Mouse (Mus musculus) liver, postnatal 0 days (tissue): ENCODE data around the gene Kifc5b. TPM values are rescaled to one million over a fixed set of nuclear protein-coding genes. Genes with fewer than 3 reads are reported as not detected.
A peak's percentile ranks its signal among the peaks of the same experiment; 100 is the strongest.

Source experiments
- ATAC-seq: fragments of 200-750 bp; cut with Nextera tagmentation; 2 replicates; pipeline ENCODE4 v1.8.0; 2017; ENCODE audit warnings: mild to moderate bottlenecking, moderate library complexity
- DNase-seq: peaks from one replicate; pipeline ENCODE4 v3.0.0-alpha.2; 2016
- H3K27ac ChIP-seq: fragments of 300-500 bp; sonication (generic); 2 replicates; pipeline ENCODE4 v1.5.1; 2014; ENCODE audit warnings: antibody characterized with exemption, moderate library complexity, mild to moderate bottlenecking, low read depth
- H3K27me3 ChIP-seq: fragments of 300-500 bp; sonication (generic); 2 replicates; pipeline ENCODE4 v1.6.1; 2014; ENCODE audit warnings: low read length, control low read depth, mixed read lengths; ENCODE audit not compliant: insufficient read depth
- H3K36me3 ChIP-seq: fragments of 300-500 bp; sonication (generic); replicated peaks from 2 replicates; pipeline ENCODE4 v1.6.1; 2014; ENCODE audit warnings: mild to moderate bottlenecking, control low read depth, low read length, moderate library complexity, mixed read lengths; ENCODE audit not compliant: insufficient read depth
- H3K4me1 ChIP-seq: fragments of 300-500 bp; sonication (generic); 2 replicates; pipeline ENCODE4 v1.6.1; 2014; ENCODE audit warnings: antibody characterized with exemption, mild to moderate bottlenecking, control low read depth; ENCODE audit not compliant: insufficient read depth
- H3K4me2 ChIP-seq: fragments of 300-500 bp; sonication (generic); 2 replicates; pipeline ENCODE4 v1.6.1; 2014; ENCODE audit warnings: low read depth, mild to moderate bottlenecking, low read length, moderate library complexity, mixed read lengths
- H3K4me3 ChIP-seq: fragments of 300-500 bp; sonication (generic); 2 replicates; pipeline ENCODE4 v1.5.1; 2014; ENCODE audit warnings: low read depth, low read length
- H3K9ac ChIP-seq: fragments of 300-500 bp; sonication (generic); replicated peaks from 2 replicates; pipeline ENCODE4 v1.6.1; 2014; ENCODE audit warnings: mild to moderate bottlenecking, moderate library complexity
- H3K9me3 ChIP-seq: fragments of 300-500 bp; sonication (generic); 2 replicates; pipeline ENCODE4 v1.6.1; 2016; ENCODE audit warnings: mild to moderate bottlenecking, control low read depth, low read length, mixed read lengths
- CTCF ChIP-seq: sonication (generic); IDR thresholded peaks from 2 replicates; pipeline ENCODE4 v1.5.1; 2016; ENCODE audit warnings: antibody characterized with exemption, low read depth
- EP300 ChIP-seq: IDR thresholded peaks from 2 replicates; pipeline ENCODE4 v1.6.1; 2016; ENCODE audit warnings: antibody characterized with exemption, low read depth, mild to moderate bottlenecking
- WGBS: fragments of 180-500 bp; shearing (Covaris S2); extraction: QIAGEN DNeasy Blood & Tissue Kit; methylation state at CpG from one replicate; pipeline ENCODE4 v1.1.7; 2014; ENCODE audit not compliant: insufficient replicate concordance; 5-methylcytosine and 5-hydroxymethylcytosine counted together
- polyA plus RNA-seq: library from polyadenylated mRNA; unstranded; fragments of >200 nt; fragmentation: Nextera tagmentation; extraction: Ambion mirVana; gene quantifications from 2 replicates; pipeline ENCODE4 v1.2.1, GENCODE M21; 2015

Gene Kifc5b
- polyA plus RNA-seq, 1 experiment from 2014 or later = 2.7 TPM

- TF ChIP-seq CTCF (no peak; the same call in none of the 2 replicates), EP300 (no peak)
- H3K4me3 ChIP-seq = peak within 1 kb of the TSS; percentile 74
- peaks cover 27% of the 10 kb centered on the region for H3K36me3 ChIP-seq
- DNase-seq = peak; percentile 99
- peak; percentile 96 for ATAC-seq
- no peaks in the 10 kb centered on the region for H3K27me3 ChIP-seq
- H3K9me3 ChIP-seq = no peaks in the 10 kb centered on the region
- WGBS = under 1% methylated on average over 26 of the region's 43 CpGs
- peak within 1 kb of the TSS; percentile 89 for H3K4me2 ChIP-seq
- peak within 1 kb of the TSS; percentile 83 for H3K9ac ChIP-seq
- peaks cover 22% of the 10 kb centered on the region for H3K4me1 ChIP-seq
- H3K27ac ChIP-seq = peak within 1 kb of the TSS; percentile 68
These were observed 16.0 kb downstream of the Kifc5b start, which contains the start of gene Phf1 for GRCm38 (mm10) chr17:26932839-26933398. Phf1 (plus strand) TSS chr17:26933052.

GRCm38 (mm10) chr17:26933419-26933818, 16.5 kb downstream of the Kifc5b start:
- DNase-seq (no peak), ATAC-seq (no peak; the same call in 1 of the 2 replicates)
- WGBS = 5% methylated on average over 13 of the region's 13 CpGs
- H3K36me3 ChIP-seq = peaks cover 27% of the 10 kb centered on the region
- no peaks in the 10 kb centered on the region for H3K9me3 ChIP-seq
- peaks cover 27% of the 10 kb centered on the region for H3K4me1 ChIP-seq
- H3K4me2 ChIP-seq = peak overlapping the region; percentile 89
- TF ChIP-seq CTCF (no peak), EP300 (no peak)
- no peaks in the 10 kb centered on the region for H3K27me3 ChIP-seq
- H3K27ac ChIP-seq = peak overlapping the region; percentile 68
- H3K4me3 ChIP-seq = peak overlapping the region; percentile 74
- H3K9ac ChIP-seq = peak overlapping the region; percentile 83

DNA sequence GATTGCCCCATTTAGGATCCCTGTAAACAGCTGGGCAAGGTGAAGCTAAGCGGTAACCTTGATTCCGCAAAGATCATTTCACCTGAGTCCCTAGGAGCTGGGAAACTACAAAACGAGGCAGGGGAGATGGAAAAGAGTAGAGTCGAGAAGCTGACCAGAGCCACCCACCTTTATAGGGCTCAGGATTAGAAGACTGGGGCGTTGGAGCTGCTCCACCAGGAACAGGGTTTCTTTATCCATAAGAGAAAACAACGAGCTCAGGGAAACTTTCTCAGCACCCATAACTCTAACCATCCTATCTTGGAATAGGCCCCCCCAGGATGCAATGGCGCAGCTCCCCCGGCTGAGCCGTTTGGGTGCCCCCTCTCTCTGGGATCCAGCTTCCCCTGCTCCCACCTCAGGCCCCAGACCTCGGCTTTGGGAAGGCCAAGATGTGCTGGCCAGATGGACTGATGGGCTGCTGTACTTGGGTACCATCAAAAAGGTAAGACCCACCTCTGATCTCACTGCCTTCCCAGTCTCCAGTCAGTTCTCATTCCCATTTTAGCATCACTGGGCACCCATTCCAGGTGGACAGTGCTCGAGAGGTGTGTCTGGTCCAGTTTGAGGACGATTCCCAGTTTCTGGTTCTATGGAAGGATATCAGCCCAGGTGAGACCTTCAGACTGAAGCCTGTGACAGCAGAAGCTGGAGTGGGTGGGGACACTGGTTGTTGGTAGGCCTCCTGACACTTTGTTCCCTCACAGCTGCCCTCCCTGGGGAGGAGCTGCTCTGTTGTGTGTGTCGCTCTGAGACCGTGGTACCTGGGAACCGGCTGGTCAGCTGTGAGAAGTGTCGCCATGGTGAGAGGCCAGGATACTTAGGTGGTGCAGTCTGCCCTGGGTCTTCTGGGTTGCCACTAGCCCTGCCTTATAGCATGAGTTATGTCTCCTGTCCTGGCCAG, 17.3 kb downstream of the Kifc5b start:
- Histone ChIP-seq H3K4me1 (peaks cover 28% of the 10 kb centered on the region), H3K4me2 (peak overlapping the region; percentile 89), H3K27ac (no peak overlapping the region), H3K27me3 (no peaks in the 10 kb centered on the region), H3K9ac (peak overlapping the region; percentile 83), H3K9me3 (no peaks in the 10 kb centered on the region), H3K36me3 (peaks cover 21% of the 10 kb centered on the region), H3K4me3 (peak overlapping the region; percentile 74)
- TF ChIP-seq EP300 (no peak), CTCF (no peak)
- DNase-seq (no peak), ATAC-seq (no peak)
- WGBS = 76% methylated on average over 16 of the region's 16 CpGs

DNA sequence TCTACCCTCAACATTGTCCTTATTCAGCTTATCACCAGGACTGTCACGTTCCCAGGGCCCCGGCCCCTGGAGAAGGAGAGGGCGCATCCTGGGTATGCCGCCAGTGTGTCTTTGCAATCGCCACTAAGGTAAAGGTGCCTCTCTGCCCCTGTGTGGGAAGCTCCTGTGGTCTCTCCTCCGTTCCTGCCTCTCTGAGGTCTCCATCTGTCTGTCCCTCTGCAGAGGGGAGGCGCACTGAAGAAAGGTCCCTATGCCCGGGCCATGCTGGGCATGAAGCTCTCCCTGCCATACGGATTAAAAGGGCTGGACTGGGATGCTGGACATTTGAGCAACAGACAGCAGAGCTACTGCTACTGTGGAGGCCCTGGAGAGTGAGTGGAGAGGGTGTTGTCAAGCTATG, 18.1 kb downstream of the Kifc5b start:
- TF ChIP-seq EP300 (no peak), CTCF (no peak)
- no peaks in the 10 kb centered on the region for H3K27me3 ChIP-seq
- H3K4me1 ChIP-seq = peaks cover 30% of the 10 kb centered on the region
- no peak overlapping the region for H3K4me2 ChIP-seq
- H3K9ac ChIP-seq = no peak overlapping the region
- H3K27ac ChIP-seq = no peak overlapping the region
- no peak overlapping the region for H3K4me3 ChIP-seq
- peaks cover 20% of the 10 kb centered on the region for H3K36me3 ChIP-seq
- no peak for DNase-seq
- ATAC-seq = no peak
- H3K9me3 ChIP-seq = no peaks in the 10 kb centered on the region
- WGBS = 93% methylated on average over 9 of the region's 9 CpGs

DNA sequence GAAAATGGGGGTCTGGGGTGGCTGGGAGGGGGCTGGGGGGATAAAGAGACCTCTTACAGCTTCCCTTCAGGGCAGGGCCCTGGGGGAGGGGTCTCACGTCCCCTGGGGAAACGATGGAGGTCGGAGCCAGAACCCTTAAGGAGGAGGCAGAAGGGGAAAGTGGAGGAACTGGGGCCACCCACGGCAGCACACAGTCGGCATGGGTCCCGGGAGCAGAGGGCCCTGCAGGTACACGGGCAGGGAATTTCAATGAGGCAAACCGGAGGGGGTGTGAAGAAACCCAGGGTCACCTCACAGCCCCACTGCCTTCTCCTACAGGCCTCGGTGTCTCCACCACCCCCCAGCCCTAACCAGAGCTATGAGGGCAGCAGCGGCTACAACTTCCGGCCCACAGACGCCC, 19.6 kb downstream of the Kifc5b start:
- Histone ChIP-seq H3K36me3 (peaks cover 20% of the 10 kb centered on the region), H3K27ac (no peak overlapping the region), H3K9me3 (no peaks in the 10 kb centered on the region), H3K27me3 (no peaks in the 10 kb centered on the region), H3K4me2 (no peak overlapping the region), H3K9ac (no peak overlapping the region), H3K4me3 (no peak overlapping the region), H3K4me1 (peaks cover 41% of the 10 kb centered on the region)
- TF ChIP-seq EP300 = no peak
- TF ChIP-seq CTCF = no peak
- peak; percentile 14 for DNase-seq
- no peak for ATAC-seq
- 89% methylated on average over 12 of the region's 12 CpGs for WGBS

DNA sequence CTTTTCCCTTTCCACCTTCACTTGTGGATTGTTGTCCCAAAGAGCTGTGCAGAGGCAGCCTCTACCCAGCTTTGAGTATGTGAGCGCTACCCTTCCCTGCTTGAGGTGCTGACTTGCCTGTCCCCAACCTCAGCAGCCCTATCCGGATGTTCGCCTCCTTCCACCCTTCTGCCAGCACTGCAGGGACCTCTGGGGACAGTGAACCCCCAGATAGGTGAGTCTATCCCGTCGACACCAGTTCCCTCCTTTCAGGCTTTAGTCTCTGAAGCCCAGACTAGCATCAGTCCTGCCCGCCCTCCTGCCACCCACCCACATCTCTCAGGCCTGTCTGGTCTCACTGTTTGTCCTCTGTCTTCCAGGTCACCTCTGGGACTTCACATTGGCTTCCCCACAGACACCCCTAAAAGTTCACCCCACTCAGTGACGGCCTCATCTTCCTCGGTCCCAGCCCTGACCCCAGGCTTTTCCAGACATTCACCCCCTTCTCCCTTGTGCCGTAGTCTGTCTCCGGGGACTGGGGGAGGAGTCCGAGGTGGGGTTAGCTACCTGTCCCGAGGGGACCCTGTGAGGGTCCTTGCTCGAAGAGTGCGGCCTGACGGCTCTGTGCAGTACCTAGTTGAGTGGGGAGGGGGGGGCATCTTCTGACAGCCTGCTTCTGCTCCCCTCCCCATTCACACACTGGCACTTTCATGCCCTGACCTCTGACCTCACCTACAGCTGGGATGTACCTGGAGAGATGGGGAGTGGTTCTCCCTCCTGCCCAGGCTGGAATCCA, 20.2 kb downstream of the Kifc5b start:
- H3K9ac ChIP-seq = no peak overlapping the region
- no peaks in the 10 kb centered on the region for H3K27me3 ChIP-seq
- no peaks in the 10 kb centered on the region for H3K9me3 ChIP-seq
- DNase-seq (peak; percentile 12), ATAC-seq (no peak)
- WGBS = 83% methylated on average over 15 of the region's 15 CpGs
- H3K27ac ChIP-seq = no peak overlapping the region
- TF ChIP-seq CTCF (no peak), EP300 (no peak)
- H3K4me1 ChIP-seq = peaks cover 41% of the 10 kb centered on the region
- peaks cover 20% of the 10 kb centered on the region for H3K36me3 ChIP-seq
- H3K4me3 ChIP-seq = no peak overlapping the region
- 0 out of 2 replicates have a peak overlapping the region, but pooled peaks have one; percentile 95 for H3K4me2 ChIP-seq
